Mouse (Mus musculus): Measurements from ENCODE around the gene Cep19.

DNA sequence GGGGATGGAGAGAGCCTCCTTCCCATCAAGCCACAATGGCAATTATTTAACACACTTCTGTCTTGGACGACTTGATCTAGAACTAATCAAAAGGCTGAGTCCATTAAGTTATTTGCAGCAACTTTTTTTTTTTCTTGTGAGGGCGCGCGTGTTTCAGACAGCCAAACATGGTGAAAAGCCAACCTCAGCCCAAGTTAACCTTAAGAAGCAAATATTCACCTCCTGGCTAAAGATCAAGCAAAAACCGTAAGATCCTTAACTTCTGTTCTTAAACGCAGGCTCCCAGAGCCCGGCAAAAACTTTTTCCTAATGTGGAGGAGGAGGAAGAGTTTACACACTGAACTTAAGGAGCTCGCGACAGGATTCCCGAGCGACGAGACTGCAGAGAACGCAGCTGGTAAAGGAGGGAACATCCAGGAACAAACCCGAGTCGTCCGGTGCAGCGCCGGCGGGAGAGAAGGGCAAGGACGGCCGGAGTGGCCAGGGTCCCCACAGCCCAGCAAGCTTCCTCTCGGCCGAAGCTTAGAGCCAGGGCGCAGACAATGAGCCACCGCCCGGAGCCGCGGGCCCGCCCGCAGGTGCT, 21.1 kb upstream of the Cep19 start:
- TF ChIP-seq EP300 (IDR thresholded peaks at IDR 0.05; ENCODE audit: low read depth) (no peak), CTCF (IDR thresholded peaks at IDR 0.05; ENCODE audit: low read depth) (no peak)
